Mouse (Mus musculus) heart, adult 2 months (tissue): ENCODE measurements around the gene Gm20390. TPM values are rescaled to one million over a fixed set of nuclear protein-coding genes. Genes with fewer than 3 reads are reported as not detected.

Experiments used
- DNase-seq, 2 experiments: peaks; one replicate each; pipeline ENCODE4 v3.0.0; 2021
- H3K27ac ChIP-seq: fragments of 200-600 bp; 2 replicates; pipeline ENCODE4 v1.8.1; 2022
- H3K27me3 ChIP-seq: fragments of 200-500 bp; 2 replicates; pipeline ENCODE4 v1.6.1; 2012; ENCODE audit warnings: mild to moderate bottlenecking, low read length, inconsistent platforms, mixed read lengths; ENCODE audit not compliant: control insufficient read depth, insufficient read depth
- H3K36me3 ChIP-seq: fragments of 200-500 bp; 2 replicates; pipeline ENCODE4 v1.6.1; 2012; ENCODE audit warnings: low read length, inconsistent platforms; ENCODE audit not compliant: control insufficient read depth, insufficient read depth
- H3K4me1 ChIP-seq: fragments of 200-500 bp; 2 replicates; pipeline ENCODE4 v1.6.1; 2011; ENCODE audit warnings: low read length; ENCODE audit not compliant: control insufficient read depth, insufficient read depth
- H3K4me3 ChIP-seq: fragments of 200-600 bp; 2 replicates; pipeline ENCODE4 v1.8.1; 2022
- H3K79me2 ChIP-seq: fragments of 200-500 bp; replicated peaks from 2 replicates; pipeline ENCODE4 v1.6.1; 2012; ENCODE audit warnings: mild to moderate bottlenecking, inconsistent platforms, low read length, moderate library complexity, mixed read lengths; ENCODE audit not compliant: control insufficient read depth, insufficient read depth
- H3K9ac ChIP-seq: fragments of 200-500 bp; 2 replicates; pipeline ENCODE4 v1.6.1; 2012; ENCODE audit warnings: low read depth, mild to moderate bottlenecking, control low read depth, inconsistent platforms, low read length, mixed read lengths
- CTCF ChIP-seq: fragments of 200-600 bp; IDR thresholded peaks from 2 replicates; pipeline ENCODE4 v1.8.1; 2022; ENCODE audit warnings: antibody characterized with exemption, mild to moderate bottlenecking, moderate library complexity
- EP300 ChIP-seq: fragments of 200-500 bp; IDR thresholded peaks from 2 replicates; pipeline ENCODE4 v1.6.1; 2011; ENCODE audit warnings: low read depth, low read length, control low read depth; ENCODE audit not compliant: insufficient read depth
- POLR2A ChIP-seq: fragments of 200-500 bp; IDR thresholded peaks from 2 replicates; pipeline ENCODE4 v1.6.1; 2011; ENCODE audit warnings: mild to moderate bottlenecking, low read depth, low read length, control low read depth; ENCODE audit not compliant: insufficient read depth
- WGBS: fragments of 180-500 bp; shearing (Covaris S2); methylation state at CpG from one replicate; pipeline ENCODE4 v1.1.7; 2018; 5-methylcytosine and 5-hydroxymethylcytosine counted together
- intact Hi-C: fragments of 180-260 bp; cut with DNase I; formaldehyde crosslinking; loops from one replicate; pipeline ENCODE4 v1.15.1; 2025
- long read RNA-seq: library from polyadenylated mRNA; stranded (forward); transcript quantifications from one replicate; pipeline ENCODE4 v2.0.0, GENCODE M21; 2021
- polyA plus RNA-seq: library from polyadenylated mRNA; depleted of rRNA; stranded (reverse); fragments of >200 nt; gene quantifications from 2 replicates; pipeline ENCODE4 v1.2.3, GENCODE M21; 2012; rRNA removed
- total RNA-seq, 2 experiments: library from RNA; stranded (reverse); gene quantifications; 2 replicates each; pipeline ENCODE4 v1.2.3; 2021

The Gm20390 gene
- total RNA-seq (10 to 100 TPM in 1 of 2 experiments, 1 to 10 TPM in 1; 7.4 to 11.4 TPM), polyA plus RNA-seq (10.5 and 11.1 TPM in 2 replicates)
- long read RNA-seq, partial matches to known transcripts = 47 of 47 reads
- long read RNA-seq, other reads (novel, unspliced or antisense) = 0 of 47 reads

- DNase-seq = peak; percentile 95 to 97
- Histone ChIP-seq H3K4me1 (peaks cover 4% of the 10 kb centered on the region), H3K27me3 (no peaks in the 10 kb centered on the region), H3K9ac (peak within 1 kb of the TSS; percentile 71), H3K79me2 (0 out of 2 replicates have a peak, but pooled peaks cover 1% of the 10 kb centered on the region), H3K27ac (peak within 1 kb of the TSS; percentile 92), H3K36me3 (no peaks in the 10 kb centered on the region), H3K4me3 (peak within 1 kb of the TSS; percentile 69)
- under 1% methylated on average over 40 of the region's 40 CpGs for WGBS
- TF ChIP-seq POLR2A (peak; percentile 51), CTCF (peak; percentile 86), EP300 (peak; percentile 97)
- intact Hi-C loops = loop anchor here (1.0 to 5.0 kb wide), 6 partner anchors 12 to 244 kb away; partner anchors contain the start of genes Nme2 and Tob1
Measured at GRCm38 (mm10) chr11:93968005-93968847, at the start of gene Gm20390, which contains the start of gene Nme1. Gene Gm20390 (minus strand): TSS chr11:93968293. Gene Nme1 (minus strand): TSS chr11:93968521.

GRCm38 (mm10) chr11:94003346-94003745 lies 35.3 kb upstream of the Gm20390 start:
- TF ChIP-seq EP300 (no peak), CTCF (no peak), POLR2A (no peak)
- Histone ChIP-seq H3K4me1 (peaks cover 8% of the 10 kb centered on the region), H3K79me2 (peaks cover 16% of the 10 kb centered on the region), H3K36me3 (peaks cover 29% of the 10 kb centered on the region), H3K27ac (no peak overlapping the region), H3K27me3 (no peaks in the 10 kb centered on the region), H3K9ac (no peak overlapping the region), H3K4me3 (no peak overlapping the region)
- no peak for DNase-seq
- intact Hi-C loops = no loop called here
- WGBS = 75% methylated on average over 2 of the region's 2 CpGs

- H3K4me1 ChIP-seq = peaks cover 13% of the 10 kb centered on the region
- H3K4me3 ChIP-seq = no peak overlapping the region
Measured at GRCm38 (mm10) chr11:93999276-93999675, 31.2 kb upstream of the Gm20390 start.

GRCm38 (mm10) chr11:93997141-93997775 lies 29.2 kb upstream of the Gm20390 start:
- TF ChIP-seq POLR2A (no peak), EP300 (no peak), CTCF (no peak)
- WGBS = 7% methylated on average over 13 of the region's 13 CpGs
- peak; percentile 40 to 54 for DNase-seq
- peak overlapping the region; percentile 98 for H3K27ac ChIP-seq
- H3K4me1 ChIP-seq = peaks cover 13% of the 10 kb centered on the region
- peak overlapping the region; percentile 50 for H3K9ac ChIP-seq
- peaks cover 9% of the 10 kb centered on the region for H3K79me2 ChIP-seq
- H3K4me3 ChIP-seq = peak overlapping the region; percentile 92
- peaks cover 26% of the 10 kb centered on the region for H3K36me3 ChIP-seq
- intact Hi-C loops = loop anchor here (2.0 to 5.0 kb wide), 3 partner anchors 40 to 76 kb away; partner anchors contain the start of gene Nme2
- H3K27me3 ChIP-seq = no peaks in the 10 kb centered on the region

More at GRCm38 (mm10) chr11:93999276-93999675, 31.2 kb upstream of the Gm20390 start:
- TF ChIP-seq EP300 (no peak), POLR2A (no peak), CTCF (no peak)
- DNase-seq = no peak
- Histone ChIP-seq H3K27me3 (no peaks in the 10 kb centered on the region), H3K27ac (no peak overlapping the region), H3K79me2 (peaks cover 13% of the 10 kb centered on the region), H3K9ac (no peak overlapping the region), H3K36me3 (peaks cover 25% of the 10 kb centered on the region)
- intact Hi-C loops = loop anchor here (5.0 kb wide), 2 partner anchors 42 to 43 kb away; partner anchors contain the start of gene Nme2

- intact Hi-C loops = loop anchor here (2.0 to 5.0 kb wide), 3 partner anchors 39 to 76 kb away; partner anchors contain the start of gene Nme2
- Histone ChIP-seq H3K27ac (peak overlapping the region; percentile 98), H3K4me1 (peaks cover 13% of the 10 kb centered on the region), H3K4me3 (peak overlapping the region; percentile 92), H3K79me2 (peaks cover 7% of the 10 kb centered on the region), H3K36me3 (peaks cover 26% of the 10 kb centered on the region), H3K27me3 (no peaks in the 10 kb centered on the region), H3K9ac (peak overlapping the region; percentile 99)
- no peak for TF ChIP-seq POLR2A
- 0 out of 2 replicates have a peak, but pooled peaks have one; percentile 41 for TF ChIP-seq EP300
- peak; percentile 60 for TF ChIP-seq CTCF
- DNase-seq = peak; percentile 67 to 73
- under 1% methylated on average over 58 of the region's 58 CpGs for WGBS
Measured at GRCm38 (mm10) chr11:93996306-93997140, 28.4 kb upstream of the Gm20390 start.
